Mouse (Mus musculus): ENCODE measurements around the gene Scn1a.

Scn1a gene

DNA sequence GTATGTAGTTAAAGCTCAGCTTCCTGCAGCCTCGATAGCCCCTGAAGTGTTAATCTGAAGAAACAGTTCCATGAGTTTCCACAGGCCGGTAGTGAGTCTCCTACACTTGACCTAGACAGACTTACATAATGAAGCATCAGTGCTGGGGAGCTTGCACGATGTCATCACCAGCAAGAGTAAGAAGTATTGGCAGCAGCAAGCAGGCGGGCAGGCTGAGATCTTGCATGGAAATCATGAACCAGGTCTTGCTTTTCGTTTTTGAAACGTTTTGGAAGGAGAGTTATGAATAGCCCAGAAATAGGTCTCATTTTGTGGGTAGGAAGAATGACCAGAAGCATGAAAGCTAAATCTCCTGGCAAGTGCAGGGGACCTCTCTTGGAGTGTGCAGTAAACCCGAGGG lies at the start of gene Scn1a:
TSS of gene Scn1a (minus strand) at position 130 of the 400 bp plus-strand sequence.
- in situ Hi-C loops (cut with MboI; ENCODE audit: low sequenced_read_pairs) = no loop called here

GRCm38 (mm10) chr2:66478395-66478794 lies 37.8 kb upstream of the Scn1a start:
- in situ Hi-C loops (cut with MboI; ENCODE audit: low sequenced_read_pairs) = no loop called here

DNA sequence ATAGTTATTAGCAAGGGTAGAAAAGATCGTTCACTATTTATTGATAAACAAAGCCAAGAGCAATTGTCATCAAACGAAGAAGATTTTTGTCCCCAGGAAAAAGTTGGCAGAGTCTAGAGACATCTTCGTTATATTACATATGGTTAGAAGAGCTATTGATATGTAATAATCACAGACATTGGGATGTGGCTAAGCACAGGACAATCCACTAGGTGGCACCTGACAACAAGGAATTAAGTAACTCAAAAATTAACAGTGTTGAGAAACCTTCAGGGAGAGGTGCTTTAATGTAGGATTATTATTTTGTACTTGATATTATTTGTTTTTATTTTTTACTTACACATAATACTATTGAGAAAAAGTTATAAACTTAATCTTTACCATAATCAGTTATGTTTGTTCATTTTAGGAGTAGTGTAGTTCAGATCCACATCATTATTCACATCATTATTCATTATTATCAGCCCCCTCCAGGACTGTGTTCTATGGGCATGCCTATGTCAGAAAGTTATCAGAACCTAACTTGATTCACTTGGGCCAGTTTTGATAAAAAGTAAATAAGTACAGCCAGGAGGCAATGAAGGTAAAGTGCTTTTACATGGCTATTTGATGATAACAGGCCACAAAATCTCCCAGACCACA lies 32.7 kb upstream of the Scn1a start:
- in situ Hi-C loops (cut with MboI; ENCODE audit: low sequenced_read_pairs) = no loop called here

GRCm38 (mm10) chr2:66465484-66465883 lies 24.8 kb upstream of the Scn1a start:
- in situ Hi-C loops (cut with MboI; ENCODE audit: low sequenced_read_pairs) = no loop called here

DNA sequence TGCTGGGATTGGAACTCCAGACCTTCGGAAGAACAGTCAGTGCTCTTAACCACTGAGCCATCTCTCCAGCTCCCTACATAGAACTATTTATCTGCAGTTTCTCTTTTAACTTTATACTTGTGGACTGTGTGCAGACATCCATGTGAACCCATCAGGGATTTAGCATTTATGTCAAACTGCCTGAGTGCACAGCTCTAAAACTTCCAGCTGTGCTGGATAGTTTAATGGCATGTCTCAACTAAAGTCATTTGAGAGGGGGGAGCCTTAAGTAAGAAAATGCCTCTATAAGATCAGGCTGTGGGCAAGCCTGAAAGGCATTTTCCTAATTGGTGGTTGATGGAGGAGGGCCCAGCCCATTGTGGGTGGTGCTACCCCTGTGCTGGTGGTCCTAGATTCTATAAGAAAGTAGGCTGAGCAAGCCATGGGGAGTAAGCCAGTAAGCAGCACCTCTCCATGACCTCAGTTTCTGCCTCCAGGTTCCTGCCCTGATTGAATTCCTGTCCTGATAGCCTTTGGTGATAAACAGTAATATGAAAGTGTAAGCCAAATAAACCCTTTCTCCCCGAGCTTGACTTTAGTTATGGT lies 24.3 kb upstream of the Scn1a start:
- in situ Hi-C loops (cut with MboI; ENCODE audit: low sequenced_read_pairs) = no loop called here

- in situ Hi-C loops (cut with MboI; ENCODE audit: low sequenced_read_pairs) = no loop called here
Measured at GRCm38 (mm10) chr2:66463916-66464315, 23.3 kb upstream of the Scn1a start.

DNA sequence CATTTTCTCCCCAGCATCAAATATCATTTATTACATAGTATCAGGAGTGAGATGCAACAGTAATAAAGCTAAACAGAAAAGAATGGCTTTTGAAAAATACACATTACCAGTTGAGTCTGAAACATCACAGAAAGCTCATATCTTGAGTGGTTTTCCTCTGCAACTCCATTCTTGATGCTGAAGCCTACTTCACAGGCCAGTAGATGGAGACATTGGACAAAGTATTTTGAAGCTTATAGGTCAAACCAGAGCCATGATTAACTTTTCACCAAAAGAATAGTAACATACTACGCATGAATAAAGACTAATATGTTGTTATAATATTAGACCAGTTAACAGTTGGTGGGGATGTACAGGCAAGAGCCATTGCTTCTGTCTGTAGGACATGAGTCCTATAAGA lies 21.8 kb upstream of the Scn1a start:
- in situ Hi-C loops (cut with MboI; ENCODE audit: low sequenced_read_pairs) = no loop called here

GRCm38 (mm10) chr2:66439764-66440471 lies 722 bp downstream of the Scn1a start:
- in situ Hi-C loops (cut with MboI; ENCODE audit: low sequenced_read_pairs) = no loop called here

- in situ Hi-C loops (cut with MboI; ENCODE audit: low sequenced_read_pairs) = no loop called here
Measured at GRCm38 (mm10) chr2:66436286-66436685, 4.4 kb downstream of the Scn1a start.

DNA sequence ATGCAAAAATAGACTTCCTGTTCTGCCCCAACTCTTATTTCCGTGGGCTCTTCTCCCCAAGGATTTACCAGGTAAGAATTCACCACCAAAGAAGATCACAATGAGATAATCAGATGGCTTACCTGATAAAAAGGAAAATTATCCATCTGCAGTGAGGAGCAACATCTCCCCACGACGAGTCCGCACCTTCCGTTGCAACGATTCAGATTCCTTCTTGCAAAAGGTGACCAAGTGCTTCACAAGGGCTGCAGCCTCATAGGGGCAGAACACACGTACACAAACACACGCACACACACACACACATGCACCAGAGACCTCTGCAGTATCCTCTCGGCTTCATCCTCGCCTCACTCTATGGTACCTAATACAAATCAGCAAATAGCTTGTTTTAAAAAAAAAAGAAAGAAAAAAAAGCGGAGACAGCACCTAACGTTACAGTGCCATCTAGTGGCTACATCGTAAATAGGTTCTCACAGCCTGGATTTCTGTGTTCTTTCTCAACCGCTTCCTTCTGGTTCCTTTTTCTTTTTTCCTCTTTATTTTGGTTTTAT lies 30.8 kb downstream of the Scn1a start:
- in situ Hi-C loops (cut with MboI; ENCODE audit: low sequenced_read_pairs) = no loop called here

- in situ Hi-C loops (cut with MboI; ENCODE audit: low sequenced_read_pairs) = no loop called here
Measured at GRCm38 (mm10) chr2:66408899-66409739, 31.5 kb downstream of the Scn1a start.

- in situ Hi-C loops (cut with MboI; ENCODE audit: low sequenced_read_pairs) = no loop called here
Measured at GRCm38 (mm10) chr2:66408456-66408855, 32.2 kb downstream of the Scn1a start.

- in situ Hi-C loops (cut with MboI; ENCODE audit: low sequenced_read_pairs) = no loop called here
Measured at GRCm38 (mm10) chr2:66392586-66392985, 48.1 kb downstream of the Scn1a start.

DNA sequence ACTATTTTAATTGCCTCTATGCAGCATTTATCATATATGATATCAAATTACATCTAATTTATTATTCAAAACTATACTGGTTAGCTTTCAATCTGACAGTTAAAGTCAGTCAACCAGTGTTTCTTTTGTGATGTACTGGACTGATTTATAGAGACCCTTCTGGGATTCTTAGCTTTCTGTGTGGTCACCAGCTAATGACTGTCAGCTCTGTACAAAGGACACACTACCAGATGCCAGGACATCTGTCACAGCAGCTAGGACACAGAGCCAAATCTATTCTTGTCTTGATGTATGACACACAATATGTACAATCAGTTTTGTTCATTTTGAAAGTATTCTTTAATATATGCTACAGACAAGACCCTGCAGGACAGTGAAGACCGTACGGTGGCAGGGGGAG lies 72.7 kb downstream of the Scn1a start:
- in situ Hi-C loops (cut with MboI; ENCODE audit: low sequenced_read_pairs) = no loop called here

DNA sequence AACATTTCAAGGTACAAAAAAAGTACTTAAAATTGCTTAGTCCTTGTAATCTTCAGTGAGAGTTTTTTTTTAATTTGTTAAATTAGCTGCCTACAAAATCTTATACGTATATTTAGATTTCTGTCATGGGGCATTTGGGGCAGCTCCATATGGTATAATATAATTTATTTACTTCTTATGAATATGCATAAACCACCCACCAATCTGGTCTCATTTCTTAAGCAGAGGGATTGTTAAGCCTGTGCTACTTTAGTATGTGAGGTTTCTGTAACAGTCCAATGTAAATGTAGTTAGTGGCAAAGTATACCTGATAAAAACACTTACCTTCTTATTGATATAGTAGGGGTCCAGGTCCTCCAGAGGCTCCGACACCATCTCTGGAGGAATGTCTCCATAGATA lies 90.0 kb downstream of the Scn1a start:
- in situ Hi-C loops (cut with MboI; ENCODE audit: low sequenced_read_pairs) = no loop called here

- in situ Hi-C loops (cut with MboI; ENCODE audit: low sequenced_read_pairs) = no loop called here
Measured at GRCm38 (mm10) chr2:66346622-66347021, 94.0 kb downstream of the Scn1a start.

- in situ Hi-C loops (cut with MboI; ENCODE audit: low sequenced_read_pairs) = no loop called here
Measured at GRCm38 (mm10) chr2:66346181-66346580, 94.5 kb downstream of the Scn1a start.

DNA sequence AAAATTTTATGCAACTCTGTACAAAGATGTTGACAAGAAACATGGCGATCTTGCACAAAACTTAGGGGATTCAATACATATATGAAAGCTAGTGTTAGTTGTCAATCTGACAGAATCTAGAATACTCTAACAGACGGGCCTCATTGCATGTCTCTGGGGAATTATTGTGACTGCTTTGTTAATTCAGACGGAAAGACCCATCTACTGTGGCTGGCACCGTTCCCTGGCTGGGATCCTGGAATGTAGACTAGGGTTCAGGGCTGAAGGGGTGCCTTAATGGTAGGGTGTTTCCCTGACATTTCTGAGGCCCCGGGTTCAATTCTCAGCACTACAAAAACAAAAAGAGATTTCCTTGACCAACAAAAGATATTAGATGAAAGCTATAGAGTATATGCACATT lies 103.2 kb downstream of the Scn1a start:
- in situ Hi-C loops (cut with MboI; ENCODE audit: low sequenced_read_pairs) = no loop called here

GRCm38 (mm10) chr2:66336396-66336795 lies 104.2 kb downstream of the Scn1a start:
- in situ Hi-C loops (cut with MboI; ENCODE audit: low sequenced_read_pairs) = no loop called here

DNA sequence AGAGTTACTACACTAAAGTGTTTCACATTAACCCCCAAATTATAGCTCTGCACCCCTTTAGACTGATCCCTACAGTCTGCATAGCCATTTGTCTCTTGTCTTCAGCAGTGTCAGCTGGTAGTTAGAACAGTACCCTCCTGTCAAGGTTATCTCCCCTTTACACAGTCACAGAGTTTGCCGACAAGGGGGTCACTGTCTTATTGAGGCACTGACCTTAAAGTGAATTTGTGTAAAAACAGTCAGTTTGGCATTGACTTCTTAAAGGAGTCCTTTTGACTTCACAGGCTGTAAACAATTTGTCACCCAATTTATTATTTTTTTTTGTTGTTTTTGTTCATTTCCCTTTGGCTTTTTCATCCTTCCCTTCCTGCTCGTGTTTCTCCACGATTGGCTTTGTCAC lies 168.1 kb downstream of the Scn1a start:
- in situ Hi-C loops (cut with MboI; ENCODE audit: low sequenced_read_pairs) = no loop called here
